Mouse (Mus musculus) MN1 (cell line): ENCODE results near the gene Tent5c.

Source experiments
- DNase-seq: peaks from one replicate; pipeline ENCODE4 v3.0.0-alpha.2; 2016; ENCODE audit warnings: low spot score

Gene Tent5c

DNA sequence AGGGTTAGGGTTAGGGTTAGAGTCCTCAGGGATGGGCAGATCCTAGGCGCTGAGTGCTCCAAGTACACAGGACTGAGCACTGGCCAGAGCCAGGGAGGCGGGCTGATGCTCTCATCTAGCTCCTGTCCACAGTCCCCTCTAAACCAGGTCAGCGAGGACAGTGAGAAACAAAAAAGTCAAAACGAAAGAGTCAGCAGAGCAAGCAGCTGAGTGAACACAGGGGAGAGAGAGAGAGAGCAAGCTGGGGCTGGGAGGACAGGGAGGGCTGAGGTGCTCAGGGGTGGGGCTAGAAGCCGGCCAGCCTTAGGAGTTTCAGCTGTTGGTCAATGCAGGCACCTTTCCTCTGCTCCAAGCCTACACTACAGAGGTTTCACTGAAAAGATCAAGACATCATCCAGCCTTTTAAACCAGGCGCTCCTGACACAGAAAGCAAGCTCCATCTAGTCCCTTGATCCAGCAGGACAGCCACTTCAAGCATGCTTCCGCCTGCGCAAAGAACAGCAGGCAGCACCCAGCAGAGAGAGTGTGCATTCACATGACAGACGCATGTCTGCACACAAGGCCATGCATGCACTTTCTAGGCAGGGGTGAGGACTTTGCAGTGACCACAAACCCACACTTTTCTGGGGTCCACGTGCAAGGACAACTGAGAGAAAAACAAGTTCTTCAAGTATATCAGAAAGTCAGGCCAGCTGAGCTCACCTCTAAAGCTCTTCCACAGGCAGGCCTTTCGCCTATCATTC lies 3.6 kb downstream of the Tent5c start:
- no peak for DNase-seq

DNA sequence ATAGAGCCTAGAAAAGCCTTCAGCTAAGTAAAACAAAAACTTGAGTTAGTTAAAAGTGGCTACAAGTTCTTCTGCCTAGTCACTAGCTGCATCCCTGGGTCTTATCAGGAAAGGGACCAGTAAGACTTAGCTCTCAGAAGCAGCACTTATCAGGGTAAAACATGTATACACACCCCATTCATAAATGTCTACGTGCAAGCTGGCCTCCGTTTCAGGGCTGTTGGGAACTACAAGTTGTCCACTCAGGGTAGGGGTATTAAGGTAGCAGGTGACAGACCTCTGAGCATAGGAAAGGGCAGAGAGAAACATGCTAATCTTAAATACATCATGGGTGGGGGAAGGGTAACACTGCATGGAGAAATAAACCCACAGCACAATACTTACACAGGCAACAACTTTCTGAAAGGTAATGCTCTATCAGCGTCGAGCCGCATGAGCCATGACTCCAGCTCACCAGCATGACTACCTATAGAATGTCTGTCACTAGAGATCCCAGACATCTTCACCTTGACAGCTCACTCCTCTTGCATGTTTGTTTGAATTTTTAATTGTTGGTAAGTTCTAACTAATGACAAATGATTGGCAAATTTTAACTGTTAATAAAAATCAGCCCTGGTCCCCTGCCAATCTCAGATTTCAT lies 6.0 kb downstream of the Tent5c start:
- DNase-seq: no peak

DNA sequence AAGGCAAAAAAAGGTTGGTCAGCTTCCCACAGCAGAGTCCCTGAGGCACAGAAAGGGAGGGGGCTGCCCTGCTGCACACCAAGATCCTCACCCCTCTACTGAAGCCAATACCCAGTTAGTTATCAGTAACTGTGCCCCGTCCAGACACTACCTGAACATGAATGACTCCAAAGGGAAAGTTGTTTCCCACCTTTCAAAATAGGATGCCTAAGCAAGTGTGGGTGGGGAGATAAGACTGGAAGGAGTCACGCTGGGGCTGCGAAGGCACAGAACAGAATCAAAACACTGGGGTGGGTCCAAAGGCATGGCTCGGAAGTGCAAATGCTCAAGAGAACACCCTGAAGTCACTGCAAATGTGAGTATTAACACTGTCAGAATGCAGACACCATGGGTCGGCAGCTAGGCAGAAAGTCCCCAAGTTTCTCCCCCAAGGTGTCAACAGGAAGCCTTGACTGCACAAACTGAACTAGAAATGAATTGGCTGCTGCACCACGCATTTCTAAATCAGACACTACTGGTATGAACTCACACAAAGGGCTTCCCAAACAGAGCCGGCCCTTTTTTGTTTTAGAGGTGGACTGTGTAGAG lies 6.7 kb downstream of the Tent5c start:
- DNase-seq: no peak

DNA sequence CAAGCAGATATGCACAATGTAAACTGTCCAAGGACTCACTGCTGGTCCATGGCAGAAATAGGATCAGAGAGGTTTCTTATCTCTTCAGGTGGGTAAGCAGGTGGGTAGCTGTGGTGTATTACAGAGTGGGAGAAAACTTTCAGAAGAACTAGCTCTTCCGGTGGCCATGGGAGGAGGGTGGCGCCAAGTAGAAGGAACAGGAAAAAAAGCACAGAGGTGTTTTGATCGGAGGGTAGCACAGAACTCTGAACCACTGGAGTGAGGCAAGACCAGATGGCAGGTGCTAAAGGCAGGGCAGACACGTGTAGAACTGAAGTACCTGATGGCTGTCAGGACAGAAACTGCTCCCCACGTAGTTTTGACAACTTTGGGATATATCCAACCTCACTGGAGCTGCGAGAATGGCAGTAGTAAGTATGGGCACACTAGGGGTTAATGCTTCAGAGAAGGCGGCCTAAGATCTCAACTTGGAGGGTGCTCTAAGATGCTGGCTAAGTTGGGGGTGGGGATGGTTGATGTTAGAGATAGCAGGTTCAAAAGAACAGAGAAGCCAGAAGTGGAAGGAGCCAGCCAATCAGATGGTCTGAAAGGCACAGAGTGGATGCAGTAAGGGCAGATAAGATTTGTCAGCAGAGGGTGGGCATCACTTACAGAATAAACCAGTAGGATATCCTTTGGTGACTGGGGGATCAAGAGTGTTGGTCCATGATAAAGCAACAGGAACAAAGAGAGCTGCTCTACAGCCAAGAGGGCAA lies 8.7 kb downstream of the Tent5c start:
- DNase-seq: no peak

DNA sequence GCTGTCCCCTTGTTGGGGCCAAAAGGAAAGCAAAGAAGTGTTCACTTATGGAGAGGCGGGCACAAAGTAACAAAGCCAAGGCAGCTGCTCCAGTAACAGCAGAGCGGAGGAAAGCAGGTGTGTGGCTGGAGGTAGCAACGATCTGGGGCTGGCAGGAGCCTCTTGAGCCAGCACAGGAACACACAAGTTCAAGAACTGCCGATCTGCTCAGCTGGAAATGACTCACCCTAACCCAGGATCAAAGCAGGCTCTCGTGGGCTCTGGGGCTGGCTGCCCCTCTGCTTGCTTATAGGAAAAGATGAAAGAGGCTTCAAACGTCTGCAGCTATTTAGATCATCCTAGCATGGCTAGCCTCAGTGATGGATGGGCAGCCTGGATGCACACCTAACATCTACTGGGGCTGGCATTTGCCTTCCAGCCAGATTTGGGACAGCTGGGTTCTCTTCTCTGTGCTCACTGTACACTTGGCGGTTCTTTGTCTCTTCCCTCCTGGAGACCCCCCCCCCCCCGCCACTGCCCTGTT lies 14.1 kb downstream of the Tent5c start:
- no peak for DNase-seq

DNA sequence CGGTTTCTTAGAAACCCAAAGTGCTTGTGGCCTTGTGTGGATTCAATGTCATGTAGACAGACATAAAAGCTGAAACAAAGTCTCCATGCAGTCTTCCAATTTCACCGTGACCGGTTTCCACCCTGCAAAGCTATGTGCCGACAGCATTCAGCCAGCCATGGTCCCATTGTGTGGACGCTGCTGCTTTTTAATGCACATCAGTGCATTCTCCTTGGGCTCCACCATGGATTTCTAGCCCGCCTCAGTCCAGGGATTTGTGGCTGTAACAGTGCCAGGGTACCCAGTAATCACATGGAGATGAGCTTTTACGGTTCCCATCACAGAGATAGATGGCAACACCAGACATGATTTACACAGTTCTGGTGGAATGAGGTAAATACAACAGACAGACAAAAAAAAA lies 14.6 kb downstream of the Tent5c start:
- no peak for DNase-seq

DNA sequence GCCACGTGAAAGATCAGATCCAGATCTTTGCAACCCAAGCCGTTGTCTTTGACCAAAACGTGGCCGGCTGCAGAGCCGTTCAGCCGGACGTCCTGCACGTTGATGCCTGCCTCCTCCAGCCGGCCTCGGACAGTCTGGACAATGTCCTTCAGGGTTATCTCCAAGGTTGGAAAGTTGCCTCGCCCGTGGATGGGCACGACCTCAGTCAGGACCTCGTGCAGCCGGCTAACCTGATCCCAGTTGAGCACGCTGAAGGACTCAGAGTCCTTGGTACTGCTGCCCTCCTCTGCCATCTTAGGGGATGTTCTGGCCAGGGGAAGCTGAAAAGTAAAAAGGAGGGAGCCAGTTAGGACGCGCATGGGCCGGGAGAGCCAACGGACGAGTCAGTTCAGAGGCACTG lies 16.0 kb downstream of the Tent5c start:
- no peak for DNase-seq

DNA sequence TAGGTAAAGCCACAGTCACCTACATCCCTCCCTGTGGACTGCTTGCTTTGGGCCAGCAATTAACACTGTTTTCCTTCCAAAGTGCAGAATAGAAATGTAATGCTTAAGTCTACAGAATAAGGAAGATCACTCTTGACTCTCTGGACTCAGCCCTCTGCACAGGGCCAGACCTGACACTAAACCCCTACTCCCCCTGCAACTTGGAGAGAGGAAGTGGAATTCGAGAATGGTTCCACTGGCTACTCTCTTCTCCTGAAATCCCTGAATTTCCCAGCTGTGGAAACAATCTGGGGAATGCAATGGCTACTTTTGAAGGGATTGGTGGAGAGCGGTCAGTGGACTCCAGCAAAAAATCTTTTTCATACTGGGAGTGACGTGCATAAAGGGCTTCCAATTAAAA lies 18.2 kb downstream of the Tent5c start:
- DNase-seq: no peak

DNA sequence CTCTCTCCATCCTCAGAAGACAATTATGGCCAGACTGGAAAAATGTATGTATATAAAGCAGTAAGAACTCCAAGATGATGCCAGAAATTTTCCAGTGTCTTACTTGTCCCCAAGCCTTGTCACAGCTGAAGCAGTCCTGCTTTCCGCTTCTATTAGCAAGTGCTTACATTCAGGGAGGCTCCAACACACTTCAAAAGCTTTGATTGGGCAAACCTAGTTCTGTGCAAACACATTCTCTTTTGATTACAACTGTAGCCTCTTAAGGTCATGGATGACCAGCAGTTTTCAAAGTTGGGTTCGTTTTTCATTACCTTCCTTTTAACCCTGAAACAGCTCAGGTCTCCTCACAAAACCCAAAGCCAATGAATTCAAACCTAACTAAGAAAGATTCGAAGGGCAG lies 19.0 kb downstream of the Tent5c start:
- DNase-seq: no peak

DNA sequence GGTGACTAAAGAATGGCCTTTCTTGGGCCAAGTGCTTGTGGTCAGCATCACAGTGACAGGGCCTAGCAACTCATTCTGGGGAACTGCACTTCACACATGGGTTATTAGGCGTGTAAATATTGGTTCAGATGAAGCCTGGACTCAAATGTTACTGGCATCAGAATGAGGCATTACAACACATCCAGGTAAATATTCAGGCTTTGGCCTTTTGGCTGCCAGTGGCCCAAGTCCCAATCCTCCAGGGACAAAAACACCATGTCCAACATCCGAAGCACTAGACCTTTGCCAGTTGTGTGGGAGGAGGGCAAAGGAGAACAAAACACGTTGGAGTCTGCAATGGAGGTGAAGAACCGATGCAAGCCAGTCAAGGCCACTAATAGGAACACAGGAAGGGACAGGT lies 22.6 kb downstream of the Tent5c start:
- no peak for DNase-seq

DNA sequence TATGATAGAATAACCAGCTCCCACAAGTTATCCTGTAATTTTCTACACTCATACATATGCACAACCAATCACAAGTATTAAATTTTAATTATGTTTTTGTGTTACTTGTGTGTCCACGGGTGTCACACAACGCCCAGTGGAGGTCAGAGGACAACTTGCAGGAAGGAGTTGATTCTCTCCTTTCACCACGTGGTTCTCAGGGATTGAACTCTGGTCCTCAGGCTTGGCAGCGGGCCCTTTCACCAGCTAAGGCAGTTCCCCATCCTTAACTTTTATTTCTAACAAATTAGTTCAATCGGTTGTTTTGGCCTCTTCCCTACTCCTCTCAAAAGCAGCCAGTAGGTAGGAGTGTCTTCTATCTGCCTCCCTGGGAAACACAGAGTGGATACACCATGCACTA lies 24.5 kb downstream of the Tent5c start:
- DNase-seq: no peak

DNA sequence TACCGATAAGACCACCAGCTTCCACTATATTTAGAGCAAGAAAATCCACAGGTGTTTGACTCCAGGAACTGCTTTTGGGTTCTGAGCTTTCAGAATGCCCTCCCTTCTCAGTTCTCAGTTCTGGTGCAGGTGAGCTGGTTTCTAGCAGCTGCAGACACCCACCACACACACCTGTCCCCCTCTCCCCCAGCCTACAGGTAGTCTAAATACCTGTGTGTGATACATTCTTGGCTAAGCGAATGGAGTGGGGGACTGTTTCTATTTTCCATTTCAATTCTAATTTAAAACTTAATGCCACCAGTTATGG lies 25.2 kb downstream of the Tent5c start:
- no peak for DNase-seq

DNA sequence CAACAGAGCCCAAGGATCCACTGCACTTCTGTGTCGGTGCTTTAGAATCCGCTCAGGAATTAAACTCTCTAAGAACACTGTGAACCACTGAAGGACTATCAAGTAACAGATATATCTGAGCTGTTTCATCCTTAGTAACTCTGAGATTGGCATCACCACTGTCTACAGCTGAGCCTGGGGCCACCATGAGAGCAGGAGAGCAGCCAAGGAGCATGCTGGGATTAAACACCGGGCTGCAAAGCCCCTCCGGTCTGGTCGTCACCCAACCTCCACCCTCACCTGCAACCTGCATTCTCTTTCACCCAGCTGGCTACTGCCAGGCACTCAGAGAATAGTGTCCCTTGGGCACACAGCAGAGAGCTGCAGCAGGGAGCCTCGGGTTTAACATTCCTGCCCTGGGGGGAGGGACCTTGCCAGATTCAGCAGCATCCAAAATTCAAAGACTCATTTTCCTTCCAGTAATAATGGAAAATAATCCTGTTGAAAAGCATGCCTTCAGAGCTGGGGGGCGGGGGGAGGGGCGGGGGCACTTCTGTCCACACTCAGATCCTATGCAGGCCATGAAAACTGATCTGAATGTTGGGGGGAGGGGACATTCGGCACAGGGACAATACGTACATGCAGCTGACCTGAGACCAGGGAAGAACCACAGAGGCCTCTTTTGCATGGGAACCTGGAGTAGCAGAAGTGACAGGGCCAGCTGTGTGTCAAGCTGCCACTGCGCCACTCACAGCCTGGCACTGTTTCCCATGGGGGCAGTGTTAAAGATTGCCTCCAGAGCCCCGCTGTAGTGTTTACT lies 25.8 kb downstream of the Tent5c start:
- no peak for DNase-seq

DNA sequence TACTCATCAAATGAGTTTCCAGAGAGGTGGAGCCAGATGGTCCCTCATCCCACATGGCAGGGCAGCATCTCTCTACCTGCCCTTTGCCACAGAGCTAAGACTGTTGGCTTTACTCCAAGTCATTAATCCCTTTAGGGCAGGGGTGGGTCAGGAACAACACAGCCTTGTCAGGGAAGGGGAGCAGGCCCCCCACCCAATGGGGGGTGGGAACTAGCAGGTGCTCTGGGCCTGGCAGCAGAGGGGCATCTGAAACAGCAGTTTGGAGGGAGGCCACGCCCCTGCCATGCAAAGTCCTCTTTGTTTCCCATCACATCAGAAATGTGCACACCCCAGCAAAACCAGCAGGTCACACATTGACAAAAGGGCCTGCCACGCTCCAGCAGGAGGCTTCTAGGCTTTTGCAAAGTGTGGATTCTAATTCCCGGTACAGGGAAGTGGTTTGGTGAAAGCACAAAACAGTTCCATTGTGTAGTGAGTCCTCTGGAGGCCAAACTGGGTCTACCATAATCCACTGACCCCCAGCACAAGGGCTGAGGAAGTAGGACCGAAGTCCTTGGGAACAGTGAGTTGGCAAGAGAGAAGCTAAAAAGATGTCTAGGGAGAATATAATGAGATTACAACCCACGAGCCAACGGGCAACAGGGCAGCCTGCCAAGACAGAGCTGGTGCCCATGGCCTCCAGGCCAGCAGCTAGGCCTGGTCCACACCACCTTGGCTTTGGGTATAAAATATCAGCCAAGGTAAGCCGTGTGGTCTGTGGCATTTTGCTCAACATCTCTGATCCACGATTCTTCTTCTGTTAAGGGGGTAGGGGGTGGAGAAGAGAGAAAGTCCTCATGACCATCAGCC lies 26.7 kb downstream of the Tent5c start:
- no peak for DNase-seq

DNA sequence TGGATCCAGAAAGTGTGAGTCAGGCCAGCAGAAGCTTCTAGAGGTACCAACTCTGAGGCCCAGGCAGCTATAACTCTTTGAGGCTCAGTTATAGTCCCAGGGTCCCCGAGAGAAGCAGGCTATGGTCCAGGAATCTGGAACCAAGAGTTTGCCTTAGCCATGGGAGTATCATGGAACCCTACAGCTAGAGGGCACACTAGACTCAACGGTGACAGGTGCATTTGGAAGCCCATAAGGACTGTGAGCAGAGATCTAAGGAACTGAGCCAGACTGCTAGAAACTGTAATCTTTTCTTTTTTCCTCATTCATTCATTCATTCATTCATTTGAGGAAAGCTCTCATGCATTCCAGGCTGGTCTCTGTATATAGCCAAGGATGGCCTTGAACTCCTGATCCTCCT lies 28.6 kb downstream of the Tent5c start:
- no peak for DNase-seq

DNA sequence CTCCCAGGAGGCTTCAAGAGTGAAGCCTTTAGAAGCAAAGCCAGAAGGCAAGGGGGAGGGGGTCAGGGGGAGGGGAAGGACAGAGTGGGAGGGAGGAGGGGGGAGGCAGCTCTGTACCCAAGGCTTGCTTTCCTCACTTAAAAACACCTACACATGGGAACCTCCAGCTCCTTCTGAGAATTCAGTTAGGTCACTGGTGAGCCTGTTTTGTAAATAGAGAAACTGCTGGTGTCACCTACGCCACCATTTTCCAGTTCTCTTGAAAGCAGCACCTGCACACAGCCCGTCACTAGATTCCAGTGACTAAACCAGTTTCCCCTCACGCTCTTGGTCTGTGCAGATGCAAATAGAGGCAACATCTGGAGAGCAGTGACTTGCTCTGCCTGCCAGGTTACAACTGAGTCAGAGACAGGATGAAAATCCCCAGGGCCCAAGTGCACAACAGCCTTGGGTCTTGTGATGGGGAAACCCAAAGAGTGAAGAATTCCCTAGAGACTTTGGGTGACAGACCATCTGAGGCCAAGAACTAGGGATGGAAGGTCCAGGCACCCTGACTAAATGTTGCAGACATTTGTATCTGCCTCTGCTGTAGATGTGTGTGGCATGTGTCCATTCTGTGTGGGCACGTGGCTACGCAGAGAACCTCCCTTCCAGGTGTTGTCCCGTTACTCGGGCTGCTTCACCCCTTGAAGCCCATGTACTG lies 45.2 kb downstream of the Tent5c start:
- no peak for DNase-seq

DNA sequence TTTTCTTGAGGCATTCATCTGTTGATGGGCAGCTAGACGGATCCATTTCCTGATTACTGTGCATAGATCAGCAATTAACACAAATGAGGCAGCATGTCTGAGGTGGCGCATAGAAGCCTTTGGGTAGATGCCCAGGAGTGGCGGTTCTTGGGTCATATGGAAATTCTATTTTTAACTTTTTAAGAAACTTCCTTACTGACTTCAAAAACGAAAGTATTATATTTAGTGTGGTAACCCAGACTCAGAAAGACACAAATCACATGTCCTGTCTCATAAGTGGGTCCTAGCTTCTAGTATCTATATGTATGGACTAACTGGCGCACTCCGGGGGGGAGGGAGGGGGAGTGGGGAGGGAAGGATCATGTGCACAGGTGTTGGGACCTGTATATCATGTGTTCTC lies 46.6 kb downstream of the Tent5c start:
- DNase-seq: no peak

DNA sequence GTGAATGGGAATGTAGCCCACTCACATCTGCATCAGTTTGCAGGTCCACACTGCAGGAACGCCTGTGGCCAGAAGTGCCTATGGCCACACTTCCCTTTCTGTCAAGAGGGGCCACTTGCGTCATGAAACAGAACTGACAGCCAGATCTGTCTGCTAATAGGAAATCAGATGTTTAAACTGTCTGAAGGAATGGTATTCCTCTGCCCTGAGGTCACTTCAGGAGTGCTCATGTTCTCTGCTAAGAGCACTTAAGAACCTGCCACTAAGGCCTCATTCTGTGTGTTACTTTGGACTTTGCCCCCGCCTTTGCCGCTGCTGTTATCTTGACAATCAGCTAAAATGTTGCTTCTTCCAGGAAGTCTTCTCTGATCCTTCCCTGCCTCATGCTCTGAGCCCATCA lies 48.4 kb downstream of the Tent5c start:
- no peak for DNase-seq

DNA sequence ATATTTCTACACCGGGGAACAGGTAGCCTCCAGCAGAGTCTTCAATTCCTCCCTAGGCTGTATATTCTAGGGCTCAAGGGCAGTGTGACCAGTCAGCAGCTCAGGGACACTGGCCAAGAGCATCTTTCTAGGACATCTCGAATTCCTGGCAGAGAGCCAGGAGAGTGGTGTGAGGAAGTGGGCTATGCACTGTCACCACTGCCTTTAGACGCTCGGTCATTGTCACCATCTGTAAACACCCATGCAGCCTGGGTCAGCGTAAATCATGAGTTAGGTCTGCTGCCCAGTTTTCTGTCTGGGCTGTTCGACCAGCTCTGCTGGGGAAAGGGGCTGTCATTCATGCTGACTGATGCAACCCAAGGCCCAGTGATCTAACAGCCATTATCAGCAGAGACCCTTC lies 49.1 kb downstream of the Tent5c start:
- no peak for DNase-seq

DNA sequence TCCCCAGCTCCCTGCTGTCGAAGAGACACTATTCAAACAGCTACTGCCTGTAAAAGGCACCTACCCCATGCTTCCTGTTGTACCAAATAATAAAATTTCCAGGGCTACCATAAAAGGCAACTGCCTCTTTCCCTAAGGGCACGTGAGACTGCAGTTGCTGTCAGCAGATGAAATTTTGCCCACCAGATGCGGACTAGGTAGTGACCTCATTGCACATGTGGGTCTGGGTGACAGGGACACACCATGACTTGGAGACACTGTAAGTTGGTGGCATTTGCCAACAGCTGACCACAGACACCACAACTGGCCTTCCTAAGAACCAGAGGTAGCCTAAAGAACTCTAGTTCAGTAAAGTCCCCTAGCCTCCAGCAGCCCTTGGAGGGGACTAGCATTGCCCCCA lies 50.0 kb downstream of the Tent5c start:
- DNase-seq: no peak
